Mouse (Mus musculus): ENCODE data around the gene Serpina1d. TPM values are rescaled to one million over a fixed set of nuclear protein-coding genes. Genes with fewer than 3 reads are reported as not detected.

Gene Serpina1d
- not detected in 2 replicates for polyA plus RNA-seq (2012; rRNA removed)

GRCm38 (mm10) chr12:103773246-103773851 lies at the start of gene Serpina1d:
Gene Serpina1d (minus strand): TSS chr12:103773592.

Other genes starting within 250 kb of the Serpina1d start
- 3.6 and 4.4 TPM in 2 replicates for gene Ppp4r4, start 241.3 kb downstream of the Serpina1d start, polyA plus RNA-seq (2012; rRNA removed)
- gene Serpina10, start 142.1 kb downstream of the Serpina1d start, polyA plus RNA-seq (2012; rRNA removed): not detected in 2 replicates
- 0.11 TPM in 1 of 2 replicates, not detected in the other for gene Serpina6, start 116.4 kb downstream of the Serpina1d start, polyA plus RNA-seq (2012; rRNA removed)
- gene Serpina16, start 97.5 kb downstream of the Serpina1d start, polyA plus RNA-seq (2012; rRNA removed): not detected in 2 replicates
- gene Serpina1f, start 78.1 kb downstream of the Serpina1d start, polyA plus RNA-seq (2012; rRNA removed): not detected in 2 replicates
- gene Serpina1b, start 56.8 kb upstream of the Serpina1d start, polyA plus RNA-seq (2012; rRNA removed): 0.06 and 0.16 TPM in 2 replicates
- gene Serpina1a, start 90.0 kb upstream of the Serpina1d start, polyA plus RNA-seq (2012; rRNA removed): not detected in 2 replicates
- gene Serpina1c, start 131.3 kb upstream of the Serpina1d start, polyA plus RNA-seq (2012; rRNA removed): 0.08 TPM in 1 of 2 replicates, not detected in the other
- gene Serpina1e, start 185.4 kb upstream of the Serpina1d start, polyA plus RNA-seq (2012; rRNA removed): 0.08 TPM in 1 of 2 replicates, not detected in the other
- gene Serpina11, start 216.4 kb upstream of the Serpina1d start, polyA plus RNA-seq (2012; rRNA removed): not detected in 2 replicates
- gene Serpina9, start 240.2 kb upstream of the Serpina1d start, polyA plus RNA-seq (2012; rRNA removed): 0.09 TPM in 1 of 2 replicates, not detected in the other